Mouse (Mus musculus) cortical plate, adult 2 months (tissue): Measurements from ENCODE around the gene Gm9922.

ENCODE experiments used
- CTCF ChIP-seq: fragments of 200-500 bp; IDR thresholded peaks from 2 replicates; pipeline ENCODE4 v1.5.1; 2011; ENCODE audit warnings: mild to moderate bottlenecking, control low read depth, low read length; ENCODE audit not compliant: insufficient read depth; ENCODE audit errors: extremely low read depth
- POLR2A ChIP-seq: fragments of 200-500 bp; IDR thresholded peaks from 2 replicates; pipeline ENCODE4 v1.6.1; 2011; ENCODE audit warnings: mild to moderate bottlenecking, low read length, control low read depth; ENCODE audit not compliant: insufficient read depth; ENCODE audit errors: extremely low read depth

DNA sequence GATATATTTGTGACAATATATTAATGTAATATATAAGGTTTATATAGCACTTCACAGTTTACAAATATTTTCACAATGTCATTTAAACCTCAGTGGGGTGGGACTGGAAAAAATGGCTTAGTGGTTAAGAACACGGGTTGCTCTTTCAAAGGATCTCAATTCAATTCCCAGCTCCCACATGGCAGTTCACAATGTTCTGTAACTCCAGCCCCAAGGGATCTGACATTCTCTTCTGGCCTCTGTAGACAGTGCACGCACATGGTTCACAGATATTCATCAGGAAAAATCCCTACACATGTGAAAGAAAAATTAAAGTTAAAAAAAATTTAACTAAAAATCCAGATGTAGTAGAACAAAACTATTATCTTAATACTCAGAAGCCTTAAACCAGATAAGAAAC is 41.2 kb downstream of the Gm9922 start:
- TF ChIP-seq CTCF (no peak), POLR2A (no peak)
